Mouse (Mus musculus): ENCODE data around the gene Dapp1.

DNA sequence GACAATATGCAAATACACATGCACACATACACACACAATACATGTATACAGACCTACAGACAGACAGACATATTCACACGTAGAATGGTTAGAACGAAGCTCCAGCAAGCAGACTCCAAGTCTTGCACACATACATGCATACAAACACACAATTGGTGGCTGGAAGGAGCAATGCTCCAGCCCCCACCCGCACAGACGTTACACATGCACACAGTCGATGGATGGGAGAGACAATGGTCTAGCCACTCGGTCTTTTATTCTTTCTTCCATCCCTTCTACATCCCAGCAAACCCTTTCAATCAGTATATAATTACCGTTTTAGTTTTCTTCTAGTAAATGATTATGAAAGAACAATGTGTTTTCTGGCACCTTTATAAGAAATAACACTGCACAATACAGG is 14.1 kb upstream of the Dapp1 start:
- no peak for TF ChIP-seq CTCF (IDR thresholded peaks at IDR 0.05)
- TF ChIP-seq POLR2A (IDR thresholded peaks at IDR 0.05; ENCODE audit: insufficient read depth, low read depth, low read length), result no peak
